Mouse (Mus musculus) testis, adult 2 months (tissue): ENCODE results near the gene Luc7l2.

Experiments used
- CTCF ChIP-seq: fragments of 200-500 bp; IDR thresholded peaks from 2 replicates; pipeline ENCODE4 v1.5.1; 2012; ENCODE audit warnings: low read depth, mild to moderate bottlenecking, inconsistent platforms, low read length, moderate library complexity; ENCODE audit not compliant: control insufficient read depth, insufficient read depth, insufficient replicate concordance
- POLR2A ChIP-seq: fragments of 200-500 bp; IDR thresholded peaks from 2 replicates; pipeline ENCODE4 v1.6.1; 2012; ENCODE audit warnings: low read depth, mild to moderate bottlenecking, inconsistent platforms, low read length, moderate library complexity; ENCODE audit not compliant: control insufficient read depth

- TF ChIP-seq POLR2A (no peak), CTCF (no peak)
Observed at GRCm38 (mm10) chr6:38581711-38582110, 30.6 kb downstream of the Luc7l2 start.
